In genomic region chr10:116512521-116513253, GRCm38 (mm10) we compare ENCODE assay signal across 18 mouse cellular contexts. TPM values are rescaled to one million over a fixed set of nuclear protein-coding genes. Genes with fewer than 3 reads are reported as not detected.
DNase-seq lines count a peak whose midpoint lies in the region; TF ChIP-seq lines count a peak whose summit lies in the region.
"Had no signal": no experiment of that assay in that cellular context is flagged by ENCODE, and none has a peak within 500 bp of the region (broad histone marks: within the 10 kb centered on the region; RNA-seq: fewer than 3 reads in every experiment).

No protein-coding gene starts in this region.

- H3K4me3 ChIP-seq in ES-Bruce4 (ENCODE audit: low read depth, low read length), result no peak overlapping the region
- H3K4me3 ChIP-seq: forebrain, embryonic 10.5 days; hindbrain, embryonic 13.5 days; kidney, embryonic 15.5 days; neural tube, embryonic 15.5 days had no signal

- TF ChIP-seq EP300 in ES-Bruce4 (IDR thresholded peaks at IDR 0.05; ENCODE audit: insufficient read depth, low read depth, low read length), result no peak

- no peak overlapping the region for H3K9ac ChIP-seq in ES-Bruce4 (ENCODE audit: low read depth, poor library complexity, severe bottlenecking)
- H3K9ac ChIP-seq: hindbrain, embryonic 13.5 days; kidney, embryonic 15.5 days; liver, embryonic 14.5 days; neural tube, embryonic 15.5 days had no signal

- H3K4me1 ChIP-seq in ES-Bruce4 (ENCODE audit: control insufficient read depth, insufficient read depth, low read length), result peaks cover 3% of the 10 kb centered on the region
- H3K4me1 ChIP-seq: kidney, embryonic 15.5 days; neural tube, embryonic 15.5 days had no signal

- no peaks in the 10 kb centered on the region for H3K27me3 ChIP-seq in ES-Bruce4 (ENCODE audit: control insufficient read depth, insufficient read depth, low read length, poor library complexity, severe bottlenecking)
- H3K27me3 ChIP-seq in splenic B cell, adult 2 months (ENCODE audit: control insufficient read depth, insufficient read depth, low read length, poor library complexity, severe bottlenecking), result no peaks in the 10 kb centered on the region
- H3K27me3 ChIP-seq: hindbrain, embryonic 13.5 days; kidney, embryonic 15.5 days; neural tube, embryonic 15.5 days had no signal

- DNase-seq in lung, postnatal 25 days (ENCODE audit: low spot score), result peak; percentile 7
- no peak for DNase-seq in lung, postnatal 14 days
- peak; percentile 83 for DNase-seq in ZHBTc4 (ENCODE audit: low read depth, low spot score)
- peak; percentile 27 for DNase-seq in splenic B cell, adult 2 months (ENCODE audit: low read depth, low spot score)
- DNase-seq in testis, postnatal 14 days (ENCODE audit: low spot score), result no peak
- DNase-seq in Muller cell, postnatal 12 days (ENCODE audit: inconsistent ontology term), result no peak
- DNase-seq: cerebellum, postnatal 14 days; gastrocnemius, postnatal 14 days; kidney, adult 11 months; kidney, postnatal 36 days; right cerebral cortex, postnatal 14 days; thymus, postnatal 36 days had no signal

- H3K9me3 ChIP-seq in ES-Bruce4 (replicated peaks; ENCODE audit: control insufficient read depth, insufficient read depth, low read length, poor library complexity, severe bottlenecking), result no peaks in the 10 kb centered on the region
- H3K9me3 ChIP-seq: forebrain, embryonic 10.5 days; hindbrain, embryonic 13.5 days; kidney, embryonic 15.5 days; neural tube, embryonic 15.5 days had no signal

- peak overlapping the region; percentile 7; the same call in 1 of the 2 replicates for H3K27ac ChIP-seq in ES-Bruce4 (ENCODE audit: insufficient read depth, low read length)
- H3K27ac ChIP-seq: forebrain, embryonic 10.5 days; hindbrain, embryonic 13.5 days; kidney, embryonic 15.5 days; liver, embryonic 14.5 days; neural tube, embryonic 15.5 days had no signal

- no peak for TF ChIP-seq POLR2A in ES-Bruce4 (IDR thresholded peaks at IDR 0.05; ENCODE audit: insufficient read depth, low read length)

- H3K36me3 ChIP-seq in ES-Bruce4 (ENCODE audit: control insufficient read depth, insufficient read depth, low read length, poor library complexity, severe bottlenecking), result no peaks in the 10 kb centered on the region
- no peaks in the 10 kb centered on the region for H3K36me3 ChIP-seq in splenic B cell, adult 2 months (ENCODE audit: control insufficient read depth, insufficient read depth, low read length, poor library complexity, severe bottlenecking)
- H3K36me3 ChIP-seq: hindbrain, embryonic 13.5 days; kidney, embryonic 15.5 days; neural tube, embryonic 15.5 days had no signal

- TF ChIP-seq CTCF in ES-Bruce4 (IDR thresholded peaks at IDR 0.05; ENCODE audit: low read depth, low read length), result no peak

RNA-seq across cellular contexts. Expression of gene Kcnmb4, which starts 39.0 kb away (rescaled TPM):
- 1.8 and 3.2 TPM in 2 replicates for polyA plus RNA-seq in ES-Bruce4 (2011; ENCODE audit: insufficient read depth, insufficient read length, low read depth, missing spikeins)

Comparison
In these comparisons a context has a peak if more than half of its experiments do, and no peak if none do; other contexts are left out.
1. DNase-seq: peak in lung, postnatal 25 days (single experiment), ZHBTc4 (single experiment) and splenic B cell, adult 2 months (single experiment); none in lung, postnatal 14 days (single experiment), testis, postnatal 14 days (single experiment) and Muller cell, postnatal 12 days (single experiment).